Mouse (Mus musculus) hematopoietic stem cell, adult 5-6 weeks (primary cell): ENCODE measurements around the gene Map3k3. TPM values are rescaled to one million over a fixed set of nuclear protein-coding genes. Genes with fewer than 3 reads are reported as not detected.

Experiments used
- ATAC-seq, 2 experiments: fragments of 125-278 bp in 1 of 2; replicated peaks in 1 of 2; 2 replicates each; pipeline ENCODE4 v1.8.0; 2016 to 2017; ENCODE audit warnings: inconsistent platforms in 2 of 2, mild to moderate bottlenecking in 2 of 2, moderate number of reproducible peaks in 2 of 2, low read depth in 1 of 2, moderate TSS enrichment in 1 of 2; ENCODE audit not compliant: low FRiP score in 2 of 2, poor library complexity in 2 of 2, severe bottlenecking in 2 of 2, insufficient read depth in 1 of 2, low TSS enrichment in 1 of 2
- total RNA-seq: library from RNA; stranded (forward); fragments of 172-1452, 232-1000 nt; gene quantifications from 2 replicates; pipeline ENCODE4 v1.2.3, GENCODE M21; 2017

Map3k3 gene
- total RNA-seq, 1 experiment from 2014 or later, result 37.0 TPM

GRCm38 (mm10) chr11:106151219-106151618 lies 66.8 kb downstream of the Map3k3 start:
- no peak for ATAC-seq

- no peak for ATAC-seq
These were observed 67.7 kb downstream of the Map3k3 start for GRCm38 (mm10) chr11:106152132-106152531.

GRCm38 (mm10) chr11:106154091-106154490 lies 69.7 kb downstream of the Map3k3 start:
- ATAC-seq, result no peak

- ATAC-seq, result no peak
These were observed 70.4 kb downstream of the Map3k3 start for GRCm38 (mm10) chr11:106154770-106155169.

- no peak for ATAC-seq
These were observed 71.3 kb downstream of the Map3k3 start for GRCm38 (mm10) chr11:106155761-106156160.

- no peak for ATAC-seq
These were observed 71.8 kb downstream of the Map3k3 start for GRCm38 (mm10) chr11:106156257-106156656.

- no peak for ATAC-seq
These were observed 72.7 kb downstream of the Map3k3 start for GRCm38 (mm10) chr11:106157154-106157553.

GRCm38 (mm10) chr11:106158081-106158929 lies 73.9 kb downstream of the Map3k3 start:
- peak in 1 of 2 experiments; percentile 16; a peak in 1 of 4 replicates for ATAC-seq

GRCm38 (mm10) chr11:106158930-106159215 lies 74.5 kb downstream of the Map3k3 start:
- ATAC-seq, result no peak; a peak in 1 of 4 replicates

- ATAC-seq, result peak; percentile 48 to 53
These were observed 75.0 kb downstream of the Map3k3 start for GRCm38 (mm10) chr11:106159216-106159920.

- ATAC-seq, result peak; percentile 43 to 44
These were observed 75.8 kb downstream of the Map3k3 start for GRCm38 (mm10) chr11:106159921-106160840.

- ATAC-seq, result peak; percentile 18 to 27
These were observed 76.7 kb downstream of the Map3k3 start, which contains the start of the genes Gm10840 and Limd2 for GRCm38 (mm10) chr11:106160841-106161721. TSS of gene Gm10840 (plus strand) at chr11:106160850. TSS of gene Limd2 (minus strand) at chr11:106160860.

GRCm38 (mm10) chr11:106162237-106162636 lies 77.8 kb downstream of the Map3k3 start:
- ATAC-seq, result no peak

GRCm38 (mm10) chr11:106163546-106163945 lies 79.1 kb downstream of the Map3k3 start:
- no peak for ATAC-seq

- no peak for ATAC-seq
These were observed 80.3 kb downstream of the Map3k3 start for GRCm38 (mm10) chr11:106164601-106165180.

GRCm38 (mm10) chr11:106167435-106167834 lies 83.0 kb downstream of the Map3k3 start:
- ATAC-seq, result peak; percentile 37 to 49; a peak in 2 of 4 replicates
